Mouse (Mus musculus): ENCODE data around the gene Ambra1.
"Not testable (repeated sequence)": the region's sequence is repeated elsewhere in the genome, so short reads cannot be mapped to it uniquely, and the experiment has no call there.

Ambra1 gene

GRCm38 (mm10) chr2:91729971-91730821, at the start of gene Ambra1:
Ambra1 (plus strand) TSS chr2:91730134.
- peak; percentile 94 for DNase-seq

DNA sequence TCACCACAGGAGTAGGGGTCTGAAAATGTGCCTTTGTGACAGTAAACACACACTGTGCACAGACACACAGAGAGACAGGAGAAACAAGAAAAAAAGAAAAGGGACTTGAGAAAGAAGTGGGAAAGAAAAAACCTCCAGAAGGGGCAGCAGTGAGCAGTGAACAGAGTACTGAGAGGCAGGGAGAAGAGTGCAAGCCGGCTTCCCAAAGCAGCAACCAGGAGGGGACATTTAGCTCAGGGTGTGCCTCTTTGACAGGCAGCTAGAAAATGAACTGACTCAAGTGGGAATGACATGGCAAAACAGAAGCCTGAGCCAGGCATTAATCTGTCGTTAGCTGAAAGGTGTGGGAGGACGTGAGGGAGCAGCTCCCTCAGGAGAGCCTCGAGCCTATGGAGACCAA, 47.1 kb upstream of the Ambra1 start:
- peak; percentile 61 for DNase-seq

DNA sequence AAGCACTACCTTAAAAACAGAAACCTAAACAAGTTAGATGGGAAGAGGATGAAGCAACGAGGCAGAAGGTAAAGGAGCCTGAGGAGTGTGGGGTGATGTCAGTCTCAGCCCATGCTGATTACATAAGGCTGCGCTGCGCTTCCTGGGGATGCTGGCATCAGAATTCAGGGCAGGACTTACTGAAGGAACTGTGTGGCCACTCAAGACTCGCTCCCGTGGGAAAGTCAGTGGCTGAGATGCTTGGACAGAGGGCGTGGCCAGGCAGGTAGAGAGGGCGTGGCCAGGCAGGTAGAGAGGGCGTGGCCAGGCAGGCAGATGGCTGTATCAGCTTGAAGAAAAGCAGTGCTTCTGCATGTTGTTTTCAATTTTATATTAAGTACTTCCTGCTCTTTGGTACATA, 46.0 kb upstream of the Ambra1 start:
- no peak for DNase-seq

DNA sequence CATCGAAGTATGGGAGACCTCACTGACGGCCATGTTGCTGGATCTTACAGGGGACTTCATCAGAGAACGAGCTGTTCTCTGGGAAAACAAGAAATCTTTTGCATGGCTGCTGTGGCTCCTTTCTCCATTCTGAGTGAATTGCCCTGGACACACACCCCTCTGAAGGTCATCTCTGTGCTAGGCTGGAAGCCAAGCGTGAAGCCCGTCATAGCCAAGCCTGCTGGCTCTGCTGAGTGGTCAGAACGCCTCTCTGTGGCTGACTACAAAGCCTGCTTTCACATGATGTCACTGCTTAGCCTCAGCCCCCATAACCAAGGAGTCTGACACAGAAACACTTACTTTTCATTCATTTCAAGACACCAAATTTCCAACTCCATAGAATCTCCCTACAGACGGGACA, 40.5 kb upstream of the Ambra1 start:
- DNase-seq: no peak

- no peak for DNase-seq
These were observed 34.3 kb upstream of the Ambra1 start for GRCm38 (mm10) chr2:91695436-91696224.

- DNase-seq: no peak
These were observed 33.7 kb upstream of the Ambra1 start for GRCm38 (mm10) chr2:91696225-91696590.

DNA sequence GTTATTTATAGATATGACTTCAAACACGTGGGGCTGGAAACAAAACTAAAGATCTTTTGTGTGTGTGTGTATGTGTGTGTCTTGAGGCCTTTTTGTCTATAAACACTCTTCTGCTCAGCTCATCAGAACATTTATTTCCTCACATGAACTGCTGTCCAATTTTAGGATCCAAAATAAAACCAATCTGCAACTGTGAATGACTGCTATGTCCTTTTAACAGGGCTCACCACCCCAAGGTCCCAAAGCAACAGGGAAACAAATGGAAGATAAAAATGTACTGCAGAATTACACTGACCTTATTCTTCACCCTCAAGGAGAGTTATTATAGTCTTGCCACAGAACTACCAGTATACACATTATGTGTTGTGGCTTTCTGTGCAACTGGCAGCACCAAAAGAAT, 30.7 kb upstream of the Ambra1 start:
- DNase-seq: no peak

DNA sequence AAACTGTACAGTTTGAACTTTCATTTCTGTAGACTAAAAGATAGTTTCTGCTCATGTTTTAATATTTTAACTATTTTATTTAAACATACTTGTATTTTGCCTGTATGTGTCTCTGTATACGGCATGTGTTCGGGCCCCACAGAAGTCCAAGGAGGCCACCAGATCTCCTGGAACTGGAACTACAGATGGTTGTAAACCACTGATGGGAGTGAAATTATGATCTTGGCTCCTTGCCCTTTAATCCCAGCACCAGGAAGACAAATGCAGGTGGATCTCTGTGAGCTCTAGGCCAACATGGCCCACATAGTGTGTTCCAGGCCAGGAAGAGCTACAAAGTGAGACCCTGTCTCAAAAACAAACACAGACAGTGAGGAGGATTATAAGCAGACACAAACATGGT, 28.6 kb upstream of the Ambra1 start:
- no peak for DNase-seq

GRCm38 (mm10) chr2:91705736-91706135, 24.2 kb upstream of the Ambra1 start:
- DNase-seq: no peak

DNA sequence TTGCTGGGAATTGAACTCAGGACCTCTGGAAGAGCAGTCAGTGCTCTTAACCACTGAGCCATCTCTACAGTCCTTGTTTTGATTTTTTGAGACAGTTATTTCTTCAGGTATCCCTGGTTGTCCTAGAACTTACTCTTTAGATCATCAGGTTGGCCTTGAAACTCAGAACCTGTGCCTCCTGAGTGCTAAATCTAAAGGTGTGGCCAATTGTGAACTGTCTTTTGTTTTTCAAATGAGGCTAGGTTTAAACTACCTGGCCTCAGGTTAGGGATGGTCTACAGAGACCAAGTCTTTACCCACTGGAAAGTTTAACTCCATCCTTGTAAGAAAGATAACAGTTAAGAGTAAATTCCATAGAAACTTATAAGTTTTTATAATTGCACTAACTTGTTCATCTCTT, 23.5 kb upstream of the Ambra1 start:
- no peak for DNase-seq

DNA sequence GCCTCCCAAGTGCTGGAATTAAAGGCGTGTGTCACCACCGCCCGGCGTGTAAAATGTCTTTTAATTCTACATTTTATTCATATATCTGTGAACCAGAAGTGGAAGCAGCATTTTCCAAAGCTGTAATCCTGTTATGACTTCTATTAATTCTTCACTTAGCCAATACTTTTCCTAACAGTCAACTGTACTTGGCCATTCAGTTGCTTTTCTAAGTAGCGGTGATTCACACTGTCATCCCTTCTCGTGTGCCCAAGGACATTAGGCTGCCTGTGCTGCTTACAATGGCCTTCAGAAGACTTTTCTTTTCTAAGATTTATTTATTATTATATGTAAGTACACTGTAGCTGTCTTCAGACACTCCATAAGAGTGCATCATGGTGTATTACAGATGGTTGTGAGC, 21.6 kb upstream of the Ambra1 start:
- DNase-seq: no peak

- DNase-seq: peak; percentile 92
These were observed 19.4 kb upstream of the Ambra1 start, which contains the start of the genes Atg13 and Harbi1 for GRCm38 (mm10) chr2:91710272-91711234. Atg13 (minus strand) TSS chr2:91710576. Harbi1 (plus strand) TSS chr2:91710852.

GRCm38 (mm10) chr2:91711256-91711925, 18.5 kb upstream of the Ambra1 start:
- no peak for DNase-seq

DNA sequence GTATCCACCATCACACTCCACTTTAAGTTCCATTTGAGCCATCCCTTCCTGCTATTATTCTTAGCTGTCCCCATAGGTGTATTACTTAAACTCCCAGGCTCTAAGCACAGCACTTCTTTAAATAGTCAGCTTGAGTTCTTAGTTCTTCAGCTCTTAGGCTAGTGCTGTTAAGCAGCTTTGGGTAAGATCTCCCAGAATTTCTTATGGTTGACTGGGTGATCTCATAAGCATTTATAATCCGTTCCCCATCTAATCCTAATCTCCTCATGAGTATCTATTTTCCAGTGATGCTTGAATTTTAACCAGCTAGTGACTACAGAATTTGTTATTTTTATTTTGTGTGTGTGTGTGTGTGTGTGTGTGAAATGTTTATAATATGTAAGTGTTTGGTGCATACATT, 15.0 kb upstream of the Ambra1 start:
- DNase-seq: no peak

DNA sequence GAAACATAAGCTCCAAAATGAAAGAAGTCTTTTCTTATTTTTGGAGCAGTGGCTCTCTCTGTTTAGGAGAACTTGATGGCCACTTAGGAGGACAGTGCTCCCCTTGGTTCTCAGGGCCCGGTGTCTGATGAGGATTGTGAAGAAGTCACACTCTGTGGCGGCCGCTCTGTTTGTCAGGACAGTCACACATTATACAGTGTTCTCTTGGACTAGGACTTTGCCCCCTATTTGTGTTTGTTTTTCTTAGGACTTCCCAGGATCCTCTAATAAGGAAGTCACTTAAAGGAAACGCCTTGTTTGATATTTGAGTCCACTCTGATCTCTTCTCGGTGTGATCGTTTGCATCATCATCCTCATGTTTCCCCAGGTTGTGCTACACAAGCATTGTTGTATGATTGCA, 11.7 kb upstream of the Ambra1 start:
- DNase-seq: peak; percentile 84

DNA sequence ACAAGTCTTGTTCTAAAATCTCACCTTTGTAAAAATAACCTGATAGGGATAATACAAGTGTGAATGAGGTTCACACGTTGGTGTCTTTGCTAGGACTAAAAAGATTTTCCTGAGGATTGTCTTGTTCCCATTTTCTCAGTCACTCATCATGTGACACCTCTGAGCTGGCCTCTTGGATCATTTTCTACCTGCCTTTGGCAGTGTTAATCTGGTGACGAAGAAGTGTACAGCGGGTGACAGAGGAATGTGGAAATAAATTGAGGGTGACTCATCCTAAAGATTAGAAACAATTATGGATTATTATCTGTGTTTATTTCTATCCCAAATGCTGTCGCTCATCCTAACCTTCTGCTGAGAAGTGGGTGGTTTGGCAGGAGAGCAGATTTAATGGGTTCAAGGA, 6.6 kb upstream of the Ambra1 start:
- DNase-seq: no peak

DNA sequence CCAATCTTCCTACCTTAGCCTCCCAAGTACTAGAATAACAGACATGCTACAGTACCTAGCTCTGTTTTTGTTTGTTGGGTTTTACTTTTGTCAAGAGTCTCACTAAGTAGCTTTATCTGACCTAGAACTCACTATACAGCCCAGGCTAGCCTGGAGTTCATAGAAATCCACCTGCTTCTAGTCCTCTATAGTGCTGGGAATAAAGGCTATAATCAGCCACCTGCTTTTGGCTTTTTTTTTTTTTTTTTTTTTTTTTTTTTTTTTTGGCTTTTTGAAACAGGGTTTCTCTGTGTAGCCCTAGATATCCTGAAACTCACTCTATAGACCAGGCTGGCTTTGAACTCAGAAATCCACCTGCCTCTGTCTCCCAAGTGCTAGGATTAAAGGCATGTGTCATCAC, 6.0 kb upstream of the Ambra1 start:
- DNase-seq: no peak

DNA sequence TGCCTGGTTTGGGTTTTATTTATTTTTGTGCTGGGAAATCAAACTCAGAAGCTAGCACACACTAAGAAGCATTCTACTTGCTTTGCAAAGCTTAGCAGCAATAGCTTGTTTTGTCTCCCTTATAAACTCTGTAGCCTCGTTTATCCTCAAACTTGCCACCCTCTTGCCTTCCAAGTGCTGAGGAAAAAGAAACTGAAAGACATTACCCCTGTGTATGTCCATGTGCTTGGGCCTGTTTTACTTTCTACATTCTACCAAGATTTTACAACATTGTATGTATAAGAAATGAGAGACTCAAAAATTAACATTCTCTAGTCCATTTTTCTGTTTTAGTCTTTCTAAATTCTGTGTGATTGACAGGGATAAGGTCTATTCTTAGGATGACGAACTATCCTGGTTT, 5.2 kb upstream of the Ambra1 start:
- no peak for DNase-seq

DNA sequence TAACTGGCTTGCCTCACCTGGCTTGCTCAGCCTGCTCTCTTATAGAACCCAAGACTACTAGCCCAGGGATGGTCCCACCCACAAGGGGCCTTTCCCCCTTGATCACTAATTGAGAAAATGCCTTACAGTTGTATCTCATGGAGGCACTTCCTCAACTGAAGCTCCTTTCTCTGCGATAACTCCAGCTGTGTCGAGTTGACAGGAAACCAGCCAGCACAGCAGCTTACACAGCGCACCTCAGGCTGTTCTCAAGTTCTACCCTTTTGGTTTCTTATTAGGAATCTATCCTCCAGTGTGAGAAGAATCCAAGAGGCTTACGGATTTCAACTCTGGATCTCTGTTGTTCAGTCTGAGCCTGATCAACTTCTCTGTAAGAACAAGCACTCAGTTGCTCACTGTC, 4.5 kb upstream of the Ambra1 start:
- not testable (repeated sequence) for DNase-seq

DNA sequence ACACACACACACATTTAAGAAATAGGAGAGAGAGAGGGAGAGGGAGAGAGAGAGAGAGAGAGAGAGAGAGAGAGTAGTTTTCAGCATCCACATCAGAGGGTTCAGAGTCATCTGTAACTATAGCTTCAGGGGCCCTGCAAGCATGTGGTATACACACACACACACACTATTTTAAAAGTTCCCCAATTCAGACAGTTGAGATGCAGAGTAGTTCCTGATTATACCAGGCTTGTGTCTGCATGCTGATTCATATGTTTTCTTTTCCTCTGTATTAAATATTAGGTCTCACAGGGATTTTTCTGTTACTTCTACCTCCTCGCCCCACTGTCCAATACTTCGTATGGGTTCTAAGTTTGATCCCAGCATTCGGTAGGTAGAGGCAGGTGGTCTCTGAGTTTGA, 2.9 kb upstream of the Ambra1 start:
- DNase-seq: no peak

DNA sequence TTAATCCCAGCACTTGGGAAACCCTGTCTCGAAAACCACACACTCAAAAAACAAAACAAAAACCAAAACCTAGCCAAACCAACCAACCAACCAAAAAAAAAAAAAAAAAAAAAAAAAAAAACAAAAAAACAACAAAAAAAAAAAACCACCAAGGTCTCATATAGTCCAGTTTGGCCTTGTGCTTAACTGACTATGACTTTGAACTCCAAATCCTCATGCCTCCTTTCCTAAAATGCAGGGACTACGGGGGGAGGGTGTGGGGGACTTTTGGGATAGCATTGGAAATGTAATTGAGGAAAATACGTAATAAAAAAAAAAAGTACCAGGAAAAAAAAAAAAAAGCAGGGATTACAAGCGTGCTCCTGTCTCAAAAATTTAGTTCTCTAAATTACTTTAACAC, 363 bp upstream of the Ambra1 start:
- DNase-seq: no peak

DNA sequence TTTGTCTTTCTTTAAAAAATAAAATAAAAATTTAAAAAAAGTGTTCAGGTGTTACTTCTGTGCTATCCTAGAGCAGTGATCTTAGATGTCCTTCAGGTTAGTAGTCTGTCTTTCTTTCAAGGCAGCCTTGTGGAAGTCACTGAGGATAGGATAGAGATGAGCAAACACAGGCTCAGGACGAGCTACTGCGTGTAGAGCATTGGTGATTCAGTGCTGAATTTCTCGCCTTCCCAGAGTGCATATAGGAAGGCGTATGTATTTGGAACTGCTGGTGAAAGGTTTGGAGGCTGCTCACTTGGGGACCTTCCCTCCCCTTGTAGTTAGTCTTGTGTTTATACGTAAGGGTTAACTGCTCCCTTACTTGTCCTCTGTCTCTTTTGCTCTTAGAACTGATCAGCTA, 5.3 kb downstream of the Ambra1 start:
- DNase-seq: no peak
